ENCODE assay signal across 1 mouse cellular context in the genomic region with DNA sequence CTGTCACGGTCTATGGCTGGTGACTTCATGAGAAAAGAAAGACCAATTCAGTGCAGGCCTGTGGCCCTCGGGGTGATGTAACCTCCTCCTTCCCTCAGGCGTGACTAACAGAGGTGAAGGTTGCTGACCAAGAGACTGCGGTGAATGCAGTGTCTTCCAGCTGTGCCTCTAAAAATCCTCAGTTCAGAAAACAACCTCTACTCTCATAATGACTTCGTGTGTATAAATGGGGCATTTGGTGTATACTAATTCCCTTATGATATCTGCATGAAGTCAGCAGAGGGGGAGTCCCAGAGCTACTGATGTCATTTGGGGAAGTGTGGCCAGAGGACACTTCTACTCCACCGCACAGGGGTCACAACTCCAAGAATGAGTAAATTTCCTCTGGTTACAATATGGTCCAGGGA.
TF ChIP-seq lines count a peak whose summit lies in the region.

No protein-coding gene starts in this region.

TF ChIP-seq in CH12.LX, 34 proteins besides CTCF, POLR2A, EP300 and RAD21 (continued from another document):
- TF ChIP-seq SIN3A (IDR thresholded peaks at IDR 0.05; ENCODE audit: low read length) (peak; percentile 25; the same call in 1 of the 2 replicates), SMC3 (IDR thresholded peaks at IDR 0.05; ENCODE audit: low read depth, low read length) (no peak), E2F4 (IDR thresholded peaks at IDR 0.05; ENCODE audit: insufficient replicate concordance, low read depth, low read length) (0 out of 2 replicates have a peak, but pooled peaks have one; percentile 39)
